Mouse (Mus musculus): ENCODE results near the gene B4galt4.

GRCm38 (mm10) chr16:38760834-38761375 lies 18.8 kb downstream of the B4galt4 start:
- TF ChIP-seq POLR2A (IDR thresholded peaks at IDR 0.05; ENCODE audit: control insufficient read depth in 1 of 2, insufficient read depth in 1 of 2, low read depth in 1 of 2, low read length in 2 of 2, poor library complexity in 1 of 2) (no peak), BHLHE40 (IDR thresholded peaks at IDR 0.05; ENCODE audit: borderline replicate concordance, low read depth, low read length) (no peak), CTCF (IDR thresholded peaks at IDR 0.05 in 2 of 3, conservative IDR thresholded peaks at IDR 0.05 in 1 of 3; ENCODE audit: control insufficient read depth in 1 of 3, insufficient read depth in 1 of 3, low read depth in 2 of 3, low read length in 3 of 3, poor library complexity in 1 of 3, severe bottlenecking in 1 of 3) (no peak), POLR2AphosphoS5 (IDR thresholded peaks at IDR 0.05; ENCODE audit: borderline replicate concordance, low read depth, low read length) (no peak)
